Mouse (Mus musculus) left cerebral cortex, adult 8-10 months (tissue): ENCODE results near the gene Fli1. TPM values are rescaled to one million over a fixed set of nuclear protein-coding genes. Genes with fewer than 3 reads are reported as not detected.

Experiments used
- DNase-seq, 2 experiments: peaks; one replicate each; pipeline ENCODE4 v3.0.0; 2022; ENCODE audit warnings: low spot score in 2 of 2
- total RNA-seq, 4 experiments: library from RNA; stranded (reverse); gene quantifications; 2 replicates each; pipeline ENCODE4 v1.2.4; 2022

The Fli1 gene
- total RNA-seq, 4 experiments from 2014 or later: 4.2 to 7.7 (median 6.6) TPM

GRCm38 (mm10) chr9:32525787-32526186 lies 16.9 kb downstream of the Fli1 start:
- DNase-seq: no peak

- DNase-seq: no peak
Measured at GRCm38 (mm10) chr9:32522536-32523245, 20.0 kb downstream of the Fli1 start.

GRCm38 (mm10) chr9:32521331-32521730 lies 21.3 kb downstream of the Fli1 start:
- DNase-seq: no peak

- no peak for DNase-seq
Measured at GRCm38 (mm10) chr9:32520821-32521220, 21.8 kb downstream of the Fli1 start.

- no peak for DNase-seq
Measured at GRCm38 (mm10) chr9:32519101-32520051, 23.3 kb downstream of the Fli1 start.

- DNase-seq: no peak
Measured at GRCm38 (mm10) chr9:32518351-32519075, 24.1 kb downstream of the Fli1 start.

- DNase-seq: no peak
Measured at GRCm38 (mm10) chr9:32516691-32517090, 26.0 kb downstream of the Fli1 start.

- no peak for DNase-seq
Measured at GRCm38 (mm10) chr9:32515894-32516686, 26.6 kb downstream of the Fli1 start.

- DNase-seq: no peak
Measured at GRCm38 (mm10) chr9:32514406-32515058, 28.1 kb downstream of the Fli1 start.

GRCm38 (mm10) chr9:32513471-32513870 lies 29.2 kb downstream of the Fli1 start:
- no peak for DNase-seq

GRCm38 (mm10) chr9:32510454-32511263 lies 32.0 kb downstream of the Fli1 start:
- no peak for DNase-seq

- DNase-seq: no peak
Measured at GRCm38 (mm10) chr9:32509706-32510156, 32.9 kb downstream of the Fli1 start.

- DNase-seq: no peak
Measured at GRCm38 (mm10) chr9:32508648-32509047, 34.0 kb downstream of the Fli1 start.

GRCm38 (mm10) chr9:32508118-32508517 lies 34.5 kb downstream of the Fli1 start:
- no peak for DNase-seq

- DNase-seq: no peak
Measured at GRCm38 (mm10) chr9:32506866-32507861, 35.5 kb downstream of the Fli1 start.

GRCm38 (mm10) chr9:32506161-32506560 lies 36.5 kb downstream of the Fli1 start:
- DNase-seq: no peak

GRCm38 (mm10) chr9:32505460-32506075 lies 37.1 kb downstream of the Fli1 start:
- DNase-seq: no peak

GRCm38 (mm10) chr9:32503995-32504451 lies 38.6 kb downstream of the Fli1 start:
- DNase-seq: no peak
